Mouse (Mus musculus): ENCODE measurements around the gene Zfp526.
"Not testable (repeated sequence)": the region's sequence is repeated elsewhere in the genome, so short reads cannot be mapped to it uniquely, and the experiment has no call there.

Zfp526 gene

GRCm38 (mm10) chr7:25241062-25241461 is 19.8 kb downstream of the Zfp526 start:
- peak; percentile 67 to 79 for DNase-seq

DNA sequence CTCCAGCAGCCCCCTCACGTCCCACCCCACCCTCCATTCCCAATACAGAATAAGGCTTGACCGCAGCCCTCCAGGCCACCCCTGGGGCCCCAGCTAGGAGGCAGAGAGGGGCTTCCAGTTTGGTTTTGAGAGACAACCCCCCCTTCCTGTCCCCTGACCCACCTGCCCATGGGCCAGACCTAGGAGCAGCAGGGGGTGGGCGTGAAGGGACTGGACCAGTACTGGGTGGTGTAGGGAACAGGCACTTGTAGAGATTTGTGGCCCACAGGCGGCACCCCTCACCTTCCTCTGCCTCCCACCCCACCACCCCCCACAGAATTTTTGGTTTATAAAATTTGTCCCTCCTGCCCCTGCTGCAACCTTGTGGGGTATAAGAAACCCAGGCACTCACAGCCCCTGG is 22.1 kb downstream of the Zfp526 start:
- no peak for DNase-seq

DNA sequence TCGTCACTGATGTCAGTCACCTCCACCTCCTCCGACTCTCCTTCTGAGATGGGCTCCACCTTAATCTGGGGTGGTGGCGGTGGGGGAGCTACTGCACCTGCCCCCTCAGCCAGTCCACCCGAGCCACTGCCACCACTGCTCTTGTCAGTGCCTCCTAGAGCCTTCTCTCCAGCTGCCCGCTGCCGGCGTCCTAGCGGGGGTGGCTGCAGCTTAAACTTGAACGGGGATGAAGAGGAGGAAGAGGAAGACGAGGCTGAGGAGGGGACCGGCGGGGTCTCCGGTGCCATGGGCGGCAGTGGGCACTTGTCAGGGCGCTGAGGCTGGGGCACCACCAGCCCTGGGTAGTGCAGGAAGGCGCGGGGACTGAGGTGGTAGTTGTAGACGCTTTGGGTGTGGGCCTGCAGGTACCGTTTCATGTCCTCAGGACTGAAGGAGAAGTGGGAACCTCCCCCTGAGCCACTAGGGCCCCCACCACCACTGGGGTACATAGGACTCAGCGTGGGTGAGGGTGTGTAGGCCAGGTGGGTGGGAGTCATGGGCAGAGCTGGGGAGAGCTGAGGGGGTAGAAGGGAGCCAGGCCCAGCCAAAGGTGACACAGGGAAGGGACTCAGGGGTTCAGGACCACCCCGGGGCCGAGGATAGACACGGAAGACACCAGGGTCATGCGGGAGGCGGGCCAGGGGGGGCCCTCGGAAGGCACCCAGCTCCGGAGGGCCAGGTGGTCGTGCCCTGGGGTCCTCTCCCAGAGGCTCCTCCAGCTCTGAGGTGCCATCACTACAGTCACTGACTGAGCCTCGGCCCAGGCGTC is 23.5 kb downstream of the Zfp526 start:
- DNase-seq = no peak

- DNase-seq = peak; percentile 53 to 62
Measured at GRCm38 (mm10) chr7:25246079-25246758, 25.0 kb downstream of the Zfp526 start.

GRCm38 (mm10) chr7:25246759-25247137 is 25.5 kb downstream of the Zfp526 start:
- DNase-seq = peak in 1 of 2 experiments; percentile 27

GRCm38 (mm10) chr7:25247498-25247897 is 26.3 kb downstream of the Zfp526 start:
- peak in 1 of 2 experiments; percentile 25 for DNase-seq

DNA sequence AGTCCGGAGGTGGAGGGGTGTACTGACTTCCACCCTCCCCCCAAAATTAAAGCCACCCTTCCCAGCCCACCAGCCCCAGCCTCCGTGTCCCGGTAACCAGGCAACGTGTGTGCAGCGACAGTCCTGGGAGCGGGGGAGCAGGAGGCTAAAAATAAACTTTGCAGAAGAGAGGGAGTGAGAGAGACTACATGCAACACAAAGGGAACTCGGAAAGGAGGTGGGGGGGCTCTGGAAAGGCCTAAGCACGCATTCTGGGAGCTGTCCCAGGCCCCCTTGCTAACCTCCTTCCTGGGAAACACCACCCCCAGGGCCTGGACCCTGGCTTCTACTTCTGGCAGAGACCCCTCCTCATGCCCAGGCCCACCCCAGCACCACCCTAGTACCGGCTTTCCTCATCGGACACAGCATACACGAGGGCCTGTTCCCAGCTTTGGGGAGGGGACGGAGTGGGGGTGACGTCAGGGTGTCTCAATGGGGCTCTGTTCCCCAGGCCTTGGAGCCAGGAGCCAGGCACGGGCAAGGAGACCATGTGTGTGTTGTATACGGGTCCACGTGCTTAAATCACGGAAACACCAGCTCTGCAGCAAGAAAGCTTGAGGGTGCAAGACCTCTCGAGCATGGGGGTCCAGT is 26.9 kb downstream of the Zfp526 start:
- peak; percentile 60 to 71 for DNase-seq

GRCm38 (mm10) chr7:25248846-25249313 is 27.7 kb downstream of the Zfp526 start:
- DNase-seq = peak in 1 of 2 experiments; percentile 58

DNA sequence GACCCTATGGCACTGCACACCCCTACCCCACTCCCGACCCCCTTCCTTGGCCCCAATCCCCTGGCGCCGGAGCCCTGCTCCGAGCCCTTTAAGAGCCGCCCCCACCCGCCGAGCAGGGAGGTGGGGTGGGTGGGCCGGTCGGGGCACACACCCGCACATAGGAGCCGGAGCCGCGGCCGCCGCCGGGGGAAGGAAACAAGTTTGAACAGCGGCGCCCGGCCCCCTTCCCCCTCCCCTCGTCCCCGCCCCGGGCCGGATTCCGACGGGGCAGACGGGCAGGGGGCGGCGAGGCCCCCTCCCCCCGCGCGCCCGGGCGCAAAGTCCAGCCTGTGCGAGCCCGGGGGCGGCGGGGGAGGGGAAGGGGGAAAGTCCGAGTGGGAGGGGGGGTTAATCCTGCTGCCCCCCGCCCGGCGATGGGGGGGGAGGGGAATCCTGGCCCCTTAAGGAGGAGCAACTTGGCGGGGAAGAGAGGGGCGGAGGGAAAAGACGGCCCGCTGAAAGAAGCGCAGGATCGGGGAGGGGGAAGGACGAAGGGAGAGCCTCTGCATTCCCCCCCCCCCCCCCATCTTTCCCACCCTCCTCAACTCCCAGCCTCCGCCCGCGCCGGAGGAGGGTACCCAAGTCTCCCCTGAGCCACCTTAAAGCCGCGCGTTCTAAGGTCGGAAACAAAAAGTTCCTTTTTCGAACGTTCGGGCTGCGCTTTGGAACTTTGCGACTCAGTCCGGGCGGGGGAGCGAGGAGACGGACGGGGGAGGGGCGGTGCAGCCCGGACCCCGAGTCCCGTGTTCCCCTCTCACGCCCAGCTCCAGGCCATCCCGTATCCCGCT is 28.3 kb downstream of the Zfp526 start:
- DNase-seq = peak; percentile 86 to 92

DNA sequence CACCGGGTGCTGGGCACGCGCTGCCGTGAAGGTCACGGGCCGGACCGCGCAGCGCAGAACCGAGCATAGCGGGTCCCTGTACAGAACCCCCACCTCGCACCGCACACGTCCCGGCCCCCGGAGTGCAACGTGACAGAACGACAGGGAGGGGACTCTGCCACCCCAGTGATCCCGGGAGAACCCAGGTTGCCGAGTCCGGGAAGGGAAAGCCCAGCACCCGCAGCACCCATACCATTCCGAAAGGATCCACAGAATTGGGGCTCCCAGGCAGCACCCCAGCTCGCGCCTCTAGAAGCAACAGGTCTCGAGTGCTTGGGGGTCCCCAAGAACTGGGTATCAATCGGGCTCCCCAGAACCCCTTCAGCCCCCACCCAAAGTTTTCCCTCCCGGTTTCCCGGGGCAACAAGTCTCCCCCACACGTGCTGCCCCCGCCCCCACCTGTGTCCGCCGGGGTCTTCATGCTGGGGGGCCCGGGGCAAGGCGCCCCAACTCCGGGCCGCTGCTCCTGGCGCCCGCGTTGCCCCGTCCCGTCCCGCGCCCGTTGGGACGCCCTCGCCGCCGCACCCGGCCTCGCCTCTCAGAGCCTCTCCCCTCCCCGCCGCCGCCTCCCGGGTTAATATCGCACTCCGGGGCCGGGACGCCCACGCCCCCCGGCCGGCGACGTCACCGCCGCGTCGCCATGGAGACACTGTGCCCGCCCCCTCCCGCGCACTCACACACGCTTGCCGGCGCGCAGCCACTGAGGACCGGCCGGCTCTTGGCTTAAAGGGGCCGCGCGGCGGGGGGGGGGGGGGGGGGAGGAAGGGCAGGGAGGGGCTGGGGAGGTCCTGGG is 29.1 kb downstream of the Zfp526 start, which contains the start of gene Erf:
Erf (minus strand) TSS at position 621 of the 832 bp plus-strand sequence.
- peak; percentile 98 for DNase-seq

DNA sequence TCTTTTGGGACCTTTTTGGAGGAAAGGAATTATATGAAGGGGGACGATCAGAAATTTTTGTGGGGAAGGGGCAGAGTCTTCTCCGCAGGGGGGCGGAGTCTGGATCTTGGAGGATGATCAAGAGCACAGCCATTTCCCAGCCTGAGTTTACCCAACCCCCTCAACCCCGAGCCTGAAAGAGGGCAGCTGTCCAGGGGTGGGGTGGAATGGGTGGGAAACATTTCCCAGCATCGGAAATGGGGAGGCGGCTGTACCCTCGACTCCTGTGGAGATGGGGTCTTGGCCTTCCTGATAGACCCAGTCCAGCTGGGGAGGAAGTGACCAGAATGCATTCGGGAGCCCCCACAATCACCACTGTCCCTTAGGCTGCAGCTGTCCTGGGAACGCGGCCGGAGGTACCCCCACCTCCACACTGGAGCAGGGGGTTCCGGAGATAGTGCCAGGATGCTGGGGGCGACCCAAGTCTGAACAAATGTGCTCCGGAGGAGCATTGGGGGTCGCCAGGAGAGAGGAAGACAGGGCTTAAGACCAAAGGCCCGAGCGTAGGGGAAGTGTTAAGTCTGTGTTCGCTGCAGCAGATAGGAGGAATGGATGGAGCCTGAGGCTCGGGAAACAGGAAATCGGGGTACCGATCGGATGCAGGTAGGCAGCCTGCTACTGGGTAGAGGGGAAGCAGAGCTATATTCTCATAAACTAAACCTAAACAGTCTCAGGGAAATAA is 30.0 kb downstream of the Zfp526 start:
- DNase-seq = peak; percentile 86 to 91

DNA sequence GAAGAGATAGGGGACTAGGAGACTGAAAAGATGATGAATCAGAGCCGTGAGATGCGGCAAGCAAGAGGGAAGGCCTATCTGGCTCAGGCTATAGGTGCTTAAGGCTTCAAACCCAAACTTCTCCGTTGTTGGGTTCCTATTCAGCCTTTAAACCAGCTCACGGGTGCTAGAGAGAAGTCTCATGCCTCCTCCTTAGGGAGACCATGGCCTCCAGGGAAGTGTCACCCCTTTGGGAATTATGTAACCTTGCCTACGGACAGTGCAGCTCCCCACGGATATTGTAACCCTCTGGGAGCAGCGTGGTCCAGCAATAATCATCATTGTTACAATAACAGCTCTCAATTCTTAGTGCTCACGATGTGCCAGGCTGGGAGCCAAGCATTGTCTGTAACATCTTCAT is 30.6 kb downstream of the Zfp526 start:
- DNase-seq = no peak

DNA sequence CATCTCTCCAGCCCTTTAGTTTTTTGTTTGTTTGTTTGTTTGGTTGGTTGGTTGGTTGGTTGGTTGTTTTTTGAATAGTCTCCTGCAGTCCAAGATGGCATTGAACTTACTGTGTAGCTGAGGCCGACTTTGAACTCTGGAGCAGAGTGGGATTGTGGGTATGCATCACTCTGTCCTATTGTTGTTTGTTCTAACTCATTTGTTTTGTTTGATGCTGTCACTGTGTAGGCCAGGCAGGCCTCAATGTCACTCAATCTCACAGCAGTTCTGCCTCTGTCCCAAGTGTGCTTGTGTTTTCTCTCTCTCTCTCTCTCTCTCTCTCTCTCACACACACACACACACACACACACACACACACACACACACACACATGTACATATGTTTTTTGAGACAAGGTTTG is 40.7 kb downstream of the Zfp526 start:
- DNase-seq = no peak

DNA sequence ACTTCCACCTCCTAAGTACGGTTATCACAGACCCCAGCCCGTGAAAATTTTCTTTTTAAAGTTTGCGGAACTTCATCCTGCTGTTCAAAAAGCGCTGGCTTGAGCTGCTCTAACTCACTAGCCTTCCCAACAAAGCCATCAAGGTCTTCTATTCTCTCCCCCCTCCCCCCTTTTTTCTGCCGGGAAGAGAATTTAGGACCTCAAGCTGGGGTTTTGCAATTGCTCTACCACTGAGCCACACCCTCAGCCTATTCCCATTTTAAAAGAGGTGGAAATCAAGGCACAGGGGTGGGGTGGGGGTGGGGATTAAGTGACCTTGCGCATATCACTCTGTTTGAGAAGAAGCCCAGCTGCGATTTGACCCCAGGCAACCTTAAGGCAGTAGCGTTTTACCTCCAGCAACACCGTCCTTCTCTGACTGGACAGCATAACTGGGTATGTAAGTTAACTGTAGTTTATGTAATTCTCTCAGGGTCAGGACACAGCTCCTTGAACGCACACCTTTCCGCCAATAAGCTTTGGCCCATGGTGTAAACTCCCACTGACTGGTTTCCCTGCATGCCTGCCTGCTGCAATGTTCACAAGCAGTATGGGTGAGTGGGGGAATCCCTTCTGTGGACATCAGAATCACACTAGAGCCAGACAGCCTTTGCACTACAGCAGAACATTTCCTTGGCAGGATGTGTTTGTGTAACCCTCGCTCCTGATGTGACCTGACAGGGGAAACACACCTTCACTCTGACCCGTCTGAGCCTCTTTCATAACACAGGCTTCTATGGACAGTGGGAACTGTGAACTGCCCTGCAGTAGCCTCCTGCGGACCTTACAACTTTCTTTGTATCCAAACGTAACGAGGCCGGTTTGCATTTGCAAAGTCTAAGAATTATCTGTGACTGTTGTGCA is 43.0 kb downstream of the Zfp526 start:
- no peak for DNase-seq

DNA sequence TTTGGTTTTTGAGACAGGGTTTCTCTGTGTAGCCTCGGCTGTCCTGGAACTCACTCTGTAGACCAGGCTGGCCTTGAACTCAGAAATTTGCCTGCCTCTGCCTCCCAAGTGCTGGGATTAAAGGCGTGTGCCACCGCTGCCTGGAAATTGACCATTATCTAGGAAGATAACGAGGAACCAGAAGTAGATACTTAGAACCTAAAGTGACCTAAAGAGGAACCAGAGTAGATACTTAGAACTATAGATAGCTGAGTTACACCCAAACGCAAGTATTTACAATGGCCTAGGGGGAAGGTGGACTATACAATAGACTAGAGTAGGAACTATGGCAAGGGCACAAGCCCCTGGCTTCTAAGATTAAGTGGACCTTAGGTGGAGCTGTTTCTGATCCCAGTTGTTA is 44.5 kb downstream of the Zfp526 start:
- DNase-seq = not testable (repeated sequence)

DNA sequence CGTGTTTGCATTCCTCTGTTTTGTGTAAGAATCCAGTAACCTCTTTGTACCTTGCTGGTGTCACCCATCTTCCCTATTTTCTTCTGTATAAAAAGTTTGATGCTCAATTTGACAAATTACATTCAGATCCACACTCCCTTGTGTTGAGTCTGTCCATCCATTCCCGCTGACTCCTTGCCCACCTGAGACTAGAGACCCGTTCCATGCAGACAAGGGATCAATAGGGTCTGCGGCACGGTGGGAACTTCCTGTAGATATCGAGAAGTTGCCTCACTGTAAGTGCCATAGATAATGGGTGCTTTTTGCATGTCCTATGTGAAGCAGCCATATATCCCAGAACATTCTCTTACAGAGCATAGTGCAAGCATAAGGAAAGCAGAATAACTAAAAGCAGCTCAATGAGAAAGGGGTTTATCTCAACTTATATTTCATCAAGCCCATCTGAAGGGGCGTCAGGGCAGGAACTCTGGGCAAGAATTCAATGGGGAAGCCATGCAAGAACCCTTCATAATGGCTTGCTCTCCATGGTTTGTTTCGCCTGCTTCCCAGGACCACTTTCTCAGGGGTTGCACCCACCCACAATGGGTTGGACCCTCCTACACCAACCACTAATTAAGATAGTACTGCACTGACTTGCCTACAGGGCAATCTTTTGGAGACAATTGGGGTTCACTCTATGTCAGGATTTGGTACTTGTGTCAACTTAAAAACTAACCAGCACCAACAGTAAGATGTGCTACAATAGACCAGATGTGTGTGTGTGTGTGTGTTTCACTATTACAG is 45.1 kb downstream of the Zfp526 start:
- DNase-seq = no peak

- DNase-seq = peak; percentile 97 to 99
Measured at GRCm38 (mm10) chr7:25267301-25267750, 46.1 kb downstream of the Zfp526 start, which contains the start of gene Cic. Gene Cic, plus strand, starts transcription at chr7:25267704.

DNA sequence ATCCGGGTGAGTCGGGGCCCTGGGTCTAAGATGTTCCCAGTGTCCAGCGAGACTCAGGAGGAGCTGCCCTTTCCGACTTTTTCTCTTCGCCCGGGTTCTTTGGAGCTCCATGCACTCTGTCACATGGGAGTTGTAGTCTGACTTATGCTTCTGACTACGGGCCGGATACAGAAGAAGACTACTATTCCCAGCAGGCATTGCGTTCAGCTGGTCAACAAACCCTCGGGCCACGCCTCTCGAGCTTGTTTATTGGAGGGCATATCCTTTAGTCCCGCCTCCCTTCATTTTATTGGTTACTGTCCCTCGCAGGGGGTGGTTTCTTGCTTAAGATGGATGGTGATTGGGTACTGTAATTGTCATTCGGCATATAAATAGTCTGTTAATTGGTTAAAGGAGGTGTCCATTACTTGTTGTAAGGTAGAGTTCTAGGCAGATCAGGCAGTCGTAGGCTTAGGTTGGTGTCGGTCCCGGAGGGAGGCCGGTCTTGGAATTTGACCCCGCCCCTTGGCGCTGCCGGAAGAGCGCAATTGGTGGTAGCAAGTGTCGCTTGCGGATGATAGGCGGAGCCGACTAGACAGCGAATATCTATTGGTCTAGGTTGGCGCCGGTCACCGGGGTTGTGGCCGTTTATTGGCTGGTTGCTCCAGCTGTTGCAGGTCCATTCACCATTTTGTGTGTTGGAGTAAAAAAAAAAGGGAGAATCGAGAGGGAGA is 46.7 kb downstream of the Zfp526 start:
- peak; percentile 97 to 99 for DNase-seq
